ENCODE assay signal across 19 mouse cellular contexts in genomic region chr14:39785090-39785489, GRCm38 (mm10).
DNase-seq lines count a peak whose midpoint lies in the region.
"Had no signal": no experiment of that assay in that cellular context is flagged by ENCODE, and none has a peak within 500 bp of the region (broad histone marks: within the 10 kb centered on the region; RNA-seq: fewer than 3 reads in every experiment).

No protein-coding gene starts in this region.

- DNase-seq in frontal cortex, postnatal 36 days (ENCODE audit: low spot score in 2 of 2), result peak; percentile 19 to 50
- DNase-seq in frontal cortex, postnatal 14 days (ENCODE audit: low spot score in 2 of 2), result no peak
- DNase-seq in right cerebral cortex, adult 18-20 months, result peak; percentile 24
- DNase-seq in right cerebral cortex, postnatal 14 days, result no peak
- DNase-seq in left cerebral cortex, postnatal 36 days (ENCODE audit: low spot score in 2 of 2), result peak; percentile 14 to 20
- DNase-seq in kidney, adult 18-20 months, result no peak
- DNase-seq in kidney, adult 11 months, result no peak
- DNase-seq: adrenal gland, postnatal 10 days; cerebellum, adult 11 months; cerebellum, adult 9-10 months; embryo, embryonic 11 days; gastrocnemius, adult 2 months; heart, postnatal 10 days; kidney, postnatal 36 days; liver, postnatal 0 days; lung, postnatal 36 days; spleen, adult 18-20 months; thymus, adult 2 months; thymus, postnatal 36 days had no signal

- intact Hi-C loops in left cerebral cortex, postnatal 36 days (cut with DNase I), result no loop called here

Comparison
In these comparisons a context has a peak if more than half of its experiments do, and no peak if none do; other contexts are left out.
1. DNase-seq: peak in frontal cortex, postnatal 36 days (2 of 2), right cerebral cortex, adult 18-20 months (single experiment) and left cerebral cortex, postnatal 36 days (2 of 2); none in frontal cortex, postnatal 14 days (0 of 2), right cerebral cortex, postnatal 14 days (single experiment), kidney, adult 18-20 months (single experiment) and kidney, adult 11 months (single experiment).